Mouse (Mus musculus) embryonic facial prominence, embryonic 10.5 days (tissue): ENCODE data around the gene Gpr173. TPM values are rescaled to one million over a fixed set of nuclear protein-coding genes. Genes with fewer than 3 reads are reported as not detected.
A peak's percentile ranks its signal among the peaks of the same experiment; 100 is the strongest.

ENCODE experiments used
- DNase-seq: peaks from one replicate; pipeline ENCODE4 v3.0.0-alpha.2; 2017; ENCODE audit warnings: low spot score
- H3K27ac ChIP-seq: fragments of 300-500 bp; sonication (generic); replicated peaks from 2 replicates; pipeline ENCODE4 v1.5.1; 2016; ENCODE audit warnings: mild to moderate bottlenecking
- H3K27me3 ChIP-seq: fragments of 300-500 bp; sonication (generic); replicated peaks from 2 replicates; pipeline ENCODE4 v1.6.1; 2016; ENCODE audit warnings: low read depth, mild to moderate bottlenecking; ENCODE audit not compliant: poor library complexity, severe bottlenecking
- H3K36me3 ChIP-seq: fragments of 300-500 bp; sonication (generic); replicated peaks from 2 replicates; pipeline ENCODE4 v1.6.1; 2016; ENCODE audit warnings: mild to moderate bottlenecking, moderate library complexity
- H3K4me1 ChIP-seq: fragments of 300-500 bp; sonication (generic); 2 replicates; pipeline ENCODE4 v1.6.1; 2016
- H3K4me3 ChIP-seq: fragments of 300-500 bp; sonication (generic); 2 replicates; pipeline ENCODE4 v1.5.1; 2016; ENCODE audit warnings: mild to moderate bottlenecking, moderate library complexity
- H3K9me3 ChIP-seq: fragments of 300-500 bp; sonication (generic); 2 replicates; pipeline ENCODE4 v1.6.1; 2016; ENCODE audit warnings: mild to moderate bottlenecking
- WGBS: fragments of 180-500 bp; shearing (Covaris S2); methylation state at CpG from one replicate; pipeline ENCODE4 v1.1.7; 2016; 5-methylcytosine and 5-hydroxymethylcytosine counted together
- polyA plus RNA-seq: library from polyadenylated mRNA; unstranded; fragments of >200 nt; fragmentation: Nextera tagmentation; extraction: Ambion mirVana; gene quantifications from 2 replicates; pipeline ENCODE4 v1.2.1, GENCODE M21; 2016

The Gpr173 gene
- 4.2 and 4.9 TPM in 2 replicates for polyA plus RNA-seq

DNA sequence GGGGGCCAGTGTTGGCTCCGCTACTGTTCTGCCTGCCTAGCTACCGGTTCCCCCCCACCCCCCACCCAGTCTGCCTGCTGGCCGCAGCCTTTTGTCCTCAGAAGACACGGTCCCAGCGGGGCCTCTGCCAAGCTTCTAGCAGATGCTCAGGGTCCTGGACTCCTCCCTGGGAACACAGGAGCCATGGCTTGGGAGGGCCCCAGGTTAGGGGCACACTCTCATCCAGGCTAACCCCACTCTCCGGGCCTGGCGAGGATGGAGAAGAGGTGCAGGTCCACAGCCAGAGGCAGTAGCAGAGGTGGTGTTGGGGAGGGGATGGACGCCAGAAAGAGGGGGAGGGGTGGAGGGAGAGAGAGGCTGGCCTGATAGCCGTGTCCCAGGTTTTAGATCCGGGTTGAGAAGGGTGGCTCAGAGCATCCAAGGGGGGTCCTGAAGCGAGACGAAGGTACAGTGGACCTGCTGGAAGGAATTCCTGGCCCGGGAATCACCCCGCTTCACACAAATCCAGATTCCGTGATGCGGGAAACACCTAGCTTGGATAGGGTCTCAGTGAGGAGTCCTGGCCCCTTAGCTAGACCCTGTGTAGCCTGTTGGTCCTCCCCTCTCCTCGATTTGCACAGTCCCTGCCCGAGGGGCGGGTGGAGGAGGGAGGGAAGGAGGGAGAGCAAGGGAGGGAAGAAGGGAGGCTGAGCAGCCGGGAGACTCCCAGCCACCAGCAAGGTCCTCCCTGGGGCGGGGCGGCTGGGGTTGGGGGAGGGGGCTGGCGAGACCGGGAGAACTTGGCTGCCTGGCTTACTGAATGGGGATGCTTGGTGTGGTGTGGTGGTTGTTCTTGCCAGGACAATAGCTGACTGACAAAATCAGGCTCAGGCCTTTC lies at the start of gene Gpr173:
Gene Gpr173 (minus strand): TSS at position 308 of the 877 bp plus-strand sequence.
- Histone ChIP-seq H3K36me3 (no peaks in the 10 kb centered on the region), H3K27me3 (peaks cover 94% of the 10 kb centered on the region), H3K4me1 (peaks cover 19% of the 10 kb centered on the region), H3K27ac (peak within 1 kb of the TSS; percentile 91), H3K9me3 (no peaks in the 10 kb centered on the region), H3K4me3 (peak within 1 kb of the TSS; percentile 65)
- peak; percentile 87 for DNase-seq
- WGBS = 16% methylated on average over 23 of the region's 24 CpGs

DNA sequence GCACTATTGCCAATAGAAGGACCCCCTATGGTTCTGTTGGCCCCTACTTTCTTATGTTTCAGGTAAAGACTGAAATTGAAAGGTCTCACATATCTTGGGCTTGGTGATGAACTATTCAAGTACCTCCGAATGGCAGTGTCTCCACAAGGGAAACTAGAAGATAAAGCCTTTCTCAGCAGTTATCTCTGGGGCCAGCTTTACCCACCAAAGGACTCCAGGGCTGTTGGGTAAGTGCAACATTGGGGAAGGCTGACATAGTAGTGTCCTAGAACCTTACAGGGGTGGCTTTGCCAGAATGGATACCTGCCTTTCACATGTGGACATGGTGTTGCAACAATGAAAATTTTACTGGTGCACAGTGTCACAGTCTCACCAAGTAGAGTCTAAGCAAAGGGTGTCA lies 34.7 kb upstream of the Gpr173 start:
- H3K4me3 ChIP-seq = no peak overlapping the region
- 90% methylated on average over 1 of the region's 1 CpGs for WGBS
- no peaks in the 10 kb centered on the region for H3K4me1 ChIP-seq
- DNase-seq = no peak
- H3K36me3 ChIP-seq = no peaks in the 10 kb centered on the region
- peaks cover 93% of the 10 kb centered on the region for H3K27me3 ChIP-seq
- H3K27ac ChIP-seq = no peak overlapping the region
- H3K9me3 ChIP-seq = no peaks in the 10 kb centered on the region

DNA sequence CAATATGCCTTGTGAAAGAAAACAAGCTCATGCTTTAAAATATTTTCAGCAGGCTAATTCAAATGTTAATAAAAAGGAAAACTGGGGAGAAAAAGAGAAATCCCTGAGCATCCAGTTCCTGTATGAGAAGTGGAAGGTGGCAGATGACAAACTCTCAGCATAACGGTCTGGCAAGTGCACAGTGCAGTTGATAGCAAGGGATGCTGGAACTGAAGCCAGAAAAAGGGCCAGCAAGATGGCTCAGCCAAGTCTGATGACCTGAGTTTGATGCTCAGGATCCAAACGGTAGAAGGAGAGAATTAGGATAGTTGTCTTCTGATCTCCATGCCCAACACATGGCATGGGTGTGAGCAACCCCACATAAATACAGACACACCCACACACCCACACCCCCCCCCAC lies 31.6 kb upstream of the Gpr173 start:
- no peaks in the 10 kb centered on the region for H3K9me3 ChIP-seq
- 82% methylated on average over 2 of the region's 2 CpGs for WGBS
- H3K4me1 ChIP-seq = no peaks in the 10 kb centered on the region
- no peak overlapping the region for H3K27ac ChIP-seq
- no peak for DNase-seq
- H3K36me3 ChIP-seq = no peaks in the 10 kb centered on the region
- peaks cover 88% of the 10 kb centered on the region for H3K27me3 ChIP-seq
- no peak overlapping the region for H3K4me3 ChIP-seq

DNA sequence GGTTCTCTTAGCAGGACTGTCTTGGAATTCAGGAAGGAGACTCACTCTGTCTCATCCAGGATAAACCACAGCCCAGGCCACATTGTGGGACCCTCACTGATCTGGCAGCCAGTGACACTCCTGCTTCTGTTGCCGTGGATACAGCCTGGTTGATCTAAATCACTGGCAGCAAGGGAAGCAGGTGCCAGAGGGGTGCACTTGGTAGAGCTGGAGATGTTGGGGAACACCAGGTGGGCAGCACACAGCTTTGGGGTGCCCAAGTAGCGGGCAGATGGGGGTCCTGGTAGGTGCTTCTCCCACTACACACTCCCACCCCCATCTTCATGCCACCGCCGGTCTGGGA lies 479 bp downstream of the Gpr173 start:
- H3K27ac ChIP-seq = peak overlapping the region; percentile 91
- no peaks in the 10 kb centered on the region for H3K36me3 ChIP-seq
- H3K4me3 ChIP-seq = peak overlapping the region; percentile 65
- WGBS = 21% methylated on average over 4 of the region's 4 CpGs
- peaks cover 94% of the 10 kb centered on the region for H3K27me3 ChIP-seq
- H3K4me1 ChIP-seq = peaks cover 19% of the 10 kb centered on the region
- no peaks in the 10 kb centered on the region for H3K9me3 ChIP-seq
- peak; percentile 15 for DNase-seq

DNA sequence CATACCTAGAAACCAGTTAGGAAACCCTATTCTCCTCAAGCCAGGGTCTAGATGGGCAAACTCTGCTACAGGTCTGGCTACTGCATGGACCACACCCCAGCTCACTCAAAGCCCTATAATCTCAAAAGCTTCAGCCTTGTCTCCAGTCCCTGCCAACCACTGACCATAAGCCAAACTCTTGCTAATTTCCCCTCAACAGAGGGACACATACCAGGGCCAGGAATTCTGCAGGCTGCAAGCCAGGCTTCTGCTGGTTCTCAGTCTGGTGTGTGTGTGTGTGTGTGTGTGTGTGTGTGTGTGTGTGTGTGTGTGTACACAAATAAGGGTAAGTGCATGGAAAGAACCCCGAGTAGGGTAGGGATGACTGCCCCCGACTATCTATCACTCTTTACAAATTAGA lies 2.1 kb downstream of the Gpr173 start:
- Histone ChIP-seq H3K4me1 (peaks cover 19% of the 10 kb centered on the region), H3K27me3 (peaks cover 99% of the 10 kb centered on the region), H3K36me3 (no peaks in the 10 kb centered on the region), H3K27ac (no peak overlapping the region), H3K9me3 (no peaks in the 10 kb centered on the region), H3K4me3 (no peak overlapping the region)
- no peak for DNase-seq
- 63% methylated on average over 2 of the region's 2 CpGs for WGBS

DNA sequence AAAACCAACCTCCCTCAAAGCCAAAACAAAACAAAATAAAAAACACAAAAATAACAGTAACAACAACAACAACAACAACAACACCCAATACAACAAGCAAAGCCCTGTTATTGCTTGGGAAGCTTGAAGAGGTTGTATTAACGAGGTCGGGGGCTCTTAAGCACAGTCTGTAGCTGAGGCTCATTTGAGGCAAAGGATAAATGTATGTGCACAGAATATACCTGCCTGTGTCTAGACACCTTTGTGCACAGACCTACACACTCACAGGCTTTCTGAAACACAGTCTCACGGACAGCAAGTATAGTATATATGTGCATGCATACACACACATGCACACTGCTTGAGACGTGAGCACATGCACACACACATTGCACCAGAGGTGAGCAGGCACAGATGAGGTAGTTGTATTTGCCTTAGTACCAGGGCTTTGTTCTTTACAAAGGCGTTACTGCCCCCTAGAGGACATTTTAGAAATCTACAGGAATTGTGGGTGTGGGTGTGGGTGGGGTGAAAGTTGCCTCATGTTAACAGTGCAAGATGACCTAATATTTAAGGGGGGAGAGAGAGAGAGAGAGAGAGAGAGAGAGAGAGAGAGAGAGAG lies 15.9 kb downstream of the Gpr173 start:
- Histone ChIP-seq H3K4me1 (no peaks in the 10 kb centered on the region), H3K4me3 (no peak overlapping the region), H3K27me3 (peaks cover 96% of the 10 kb centered on the region), H3K36me3 (no peaks in the 10 kb centered on the region), H3K27ac (no peak overlapping the region), H3K9me3 (no peaks in the 10 kb centered on the region)
- DNase-seq = peak; percentile 32
- WGBS = 28% methylated on average over 5 of the region's 5 CpGs

DNA sequence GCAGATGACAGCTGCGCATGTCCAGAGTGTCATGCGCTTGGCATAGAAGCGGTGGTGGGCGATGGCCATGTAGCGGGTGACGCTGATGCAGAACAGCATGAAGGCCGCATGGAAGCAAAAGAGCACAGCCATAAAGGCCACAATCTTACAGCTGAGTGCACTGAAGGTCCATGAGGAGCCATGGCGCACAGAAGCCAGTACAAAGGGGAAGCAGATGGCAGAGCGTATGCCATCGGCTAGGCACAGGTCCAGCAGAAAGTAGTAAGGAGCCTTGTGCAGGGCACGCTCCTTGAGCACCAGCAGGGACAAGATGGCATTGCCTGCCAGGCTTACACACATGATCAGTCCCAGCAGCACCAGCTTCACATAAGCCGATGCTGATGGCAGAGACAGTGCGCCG lies 21.5 kb downstream of the Gpr173 start:
- no peak for DNase-seq
- H3K4me1 ChIP-seq = 0 out of 2 replicates have a peak, but pooled peaks cover 2% of the 10 kb centered on the region
- peaks cover 100% of the 10 kb centered on the region for H3K27me3 ChIP-seq
- WGBS = 94% methylated on average over 14 of the region's 14 CpGs
- H3K4me3 ChIP-seq = no peak overlapping the region
- H3K27ac ChIP-seq = no peak overlapping the region
- H3K9me3 ChIP-seq = no peaks in the 10 kb centered on the region
- H3K36me3 ChIP-seq = peaks cover 15% of the 10 kb centered on the region

DNA sequence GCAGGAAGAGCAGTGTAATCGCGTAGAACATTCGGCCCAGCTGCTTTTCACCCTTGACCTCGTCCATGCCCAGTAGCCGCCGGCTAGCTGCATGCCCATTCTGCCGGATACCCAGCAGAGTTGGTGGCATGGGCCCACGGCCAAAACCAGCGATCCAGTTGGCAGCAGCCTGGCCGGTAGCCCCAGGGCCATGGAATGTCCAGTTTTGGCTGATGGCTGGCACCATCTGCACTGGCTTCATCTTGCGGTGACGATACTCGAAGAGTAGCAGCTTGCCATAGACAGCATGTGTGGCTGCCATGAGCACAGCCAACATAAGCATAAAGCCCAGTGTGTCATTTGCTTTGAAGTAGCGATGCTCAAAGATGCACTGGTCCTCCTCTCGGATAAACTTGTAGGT lies 21.9 kb downstream of the Gpr173 start:
- peaks cover 100% of the 10 kb centered on the region for H3K27me3 ChIP-seq
- DNase-seq = no peak
- no peak overlapping the region for H3K27ac ChIP-seq
- WGBS = 92% methylated on average over 15 of the region's 15 CpGs
- 0 out of 2 replicates have a peak, but pooled peaks cover 2% of the 10 kb centered on the region for H3K4me1 ChIP-seq
- no peak overlapping the region for H3K4me3 ChIP-seq
- no peaks in the 10 kb centered on the region for H3K9me3 ChIP-seq
- peaks cover 15% of the 10 kb centered on the region for H3K36me3 ChIP-seq

DNA sequence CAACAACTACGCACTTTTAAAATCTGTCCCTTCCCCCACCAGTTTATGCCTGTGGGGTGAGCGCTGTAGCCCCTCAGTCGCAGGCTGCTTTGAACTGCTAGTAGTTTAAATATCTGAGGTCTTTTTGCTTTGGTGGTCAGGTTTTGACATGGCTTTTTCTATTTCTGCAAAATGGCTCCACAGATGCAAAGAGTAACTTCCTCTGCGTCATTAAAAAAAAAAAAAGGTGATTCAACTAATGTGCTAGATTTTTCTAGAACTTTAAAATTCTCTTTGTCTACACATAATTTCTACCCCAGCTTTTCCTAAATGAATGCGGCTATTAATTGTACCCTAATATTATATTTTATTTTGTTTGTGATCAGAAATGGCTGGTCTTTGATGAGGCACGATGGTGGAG lies 25.6 kb downstream of the Gpr173 start:
- WGBS = 32% methylated on average over 6 of the region's 6 CpGs
- peaks cover 42% of the 10 kb centered on the region for H3K36me3 ChIP-seq
- peak overlapping the region; percentile 74 for H3K4me3 ChIP-seq
- peak overlapping the region; percentile 89 for H3K27ac ChIP-seq
- no peaks in the 10 kb centered on the region for H3K9me3 ChIP-seq
- DNase-seq = no peak
- H3K27me3 ChIP-seq = peaks cover 100% of the 10 kb centered on the region
- H3K4me1 ChIP-seq = peaks cover 12% of the 10 kb centered on the region

DNA sequence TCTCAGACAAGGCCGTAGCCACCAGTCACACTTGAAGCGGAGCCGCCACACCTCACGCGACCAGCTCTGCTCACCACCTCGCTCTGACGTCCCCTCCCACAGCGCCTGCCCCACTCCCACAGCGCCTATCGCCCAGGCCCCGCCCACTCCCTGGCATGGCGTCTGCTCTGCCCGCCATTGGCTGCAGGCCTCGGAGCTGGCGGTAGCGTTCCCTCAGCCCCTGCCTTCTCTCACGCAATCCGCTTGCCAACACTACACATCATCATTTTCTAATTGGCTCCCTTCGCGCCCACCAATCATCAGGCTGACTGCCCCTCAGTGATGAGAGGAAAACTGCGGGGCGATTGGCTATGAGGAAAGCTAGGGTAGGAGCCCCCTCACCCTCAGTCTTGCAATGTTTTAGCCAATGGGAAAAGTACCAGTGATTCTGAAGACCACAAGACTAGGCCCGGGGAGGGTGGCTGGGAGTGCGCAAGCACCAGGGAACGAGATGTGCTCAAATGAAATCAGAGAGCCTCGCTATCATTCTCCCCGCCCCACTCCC lies 26.1 kb downstream of the Gpr173 start, which contains the start of gene Tspyl2:
Gene Tspyl2 (minus strand): TSS at position 68 of the 544 bp plus-strand sequence.
- Histone ChIP-seq H3K4me1 (peaks cover 16% of the 10 kb centered on the region), H3K27me3 (peaks cover 100% of the 10 kb centered on the region), H3K36me3 (peaks cover 47% of the 10 kb centered on the region), H3K4me3 (peak within 1 kb of the TSS; percentile 74), H3K9me3 (no peaks in the 10 kb centered on the region), H3K27ac (peak within 1 kb of the TSS; percentile 89)
- WGBS = 10% methylated on average over 25 of the region's 27 CpGs
- DNase-seq = peak; percentile 93

DNA sequence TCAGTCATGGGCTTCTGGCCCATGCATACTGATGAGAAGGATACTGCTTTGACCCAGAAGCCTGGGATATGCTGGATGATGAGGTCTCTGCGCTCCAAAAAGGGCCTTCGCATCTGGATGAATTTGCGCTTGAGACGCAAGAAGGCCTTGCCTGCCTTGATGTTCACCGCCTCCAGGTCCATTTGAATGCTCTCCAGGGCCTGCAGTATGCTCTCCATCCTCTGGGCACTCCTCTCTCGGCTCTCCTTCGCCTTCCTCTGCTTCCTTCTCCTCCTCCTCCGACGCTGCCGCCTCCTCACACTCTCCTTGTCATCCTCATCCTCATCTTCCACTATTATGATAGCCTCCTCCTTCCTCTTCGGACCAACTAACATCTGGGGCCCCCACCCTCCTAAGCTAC lies 27.0 kb downstream of the Gpr173 start:
- Histone ChIP-seq H3K4me1 (peaks cover 22% of the 10 kb centered on the region), H3K27ac (peak overlapping the region; percentile 89), H3K27me3 (peaks cover 100% of the 10 kb centered on the region), H3K36me3 (peaks cover 39% of the 10 kb centered on the region), H3K9me3 (no peaks in the 10 kb centered on the region), H3K4me3 (peak overlapping the region; percentile 74)
- 38% methylated on average over 11 of the region's 11 CpGs for WGBS
- DNase-seq = peak; percentile 28

DNA sequence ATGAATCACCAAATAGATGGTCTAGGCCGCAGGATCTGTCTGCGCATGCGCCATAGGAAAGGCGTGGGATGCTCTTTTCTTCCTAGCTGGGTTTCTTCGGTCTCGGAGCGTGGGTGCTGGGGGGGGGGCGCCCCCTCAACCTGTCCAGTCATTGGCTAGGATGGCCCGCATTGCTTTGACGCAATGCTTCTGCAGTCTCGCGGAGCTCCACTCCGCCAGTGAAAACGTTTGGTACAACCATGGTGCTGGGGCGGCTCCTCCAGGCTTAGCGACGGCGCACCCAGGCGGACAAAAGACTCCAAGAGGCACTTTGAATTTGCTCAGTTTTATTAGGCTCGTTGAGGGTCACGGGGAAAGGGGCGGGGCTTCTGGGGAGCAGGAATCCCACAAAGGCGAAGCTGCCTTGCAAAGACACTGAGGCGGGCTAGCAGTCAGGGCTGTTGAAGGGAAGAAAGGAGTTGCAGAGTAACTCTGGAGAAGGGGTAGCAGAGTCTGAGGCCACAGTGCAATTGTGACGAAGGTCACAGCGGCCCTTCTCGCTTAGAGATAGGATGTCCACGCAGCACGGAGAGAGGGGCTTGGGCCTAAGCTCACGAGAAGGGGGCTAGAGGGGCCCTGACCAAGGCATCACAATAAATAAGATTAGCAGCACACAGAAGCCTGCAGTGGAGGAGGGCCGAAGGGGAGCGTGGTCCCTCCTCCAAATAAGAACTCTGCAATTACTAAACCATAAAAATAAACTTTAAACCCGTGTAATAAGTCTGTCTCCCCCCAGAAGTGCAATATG lies 31.8 kb downstream of the Gpr173 start:
- H3K9me3 ChIP-seq = no peaks in the 10 kb centered on the region
- peaks cover 79% of the 10 kb centered on the region for H3K27me3 ChIP-seq
- H3K36me3 ChIP-seq = peaks cover 32% of the 10 kb centered on the region
- peaks cover 20% of the 10 kb centered on the region for H3K4me1 ChIP-seq
- peak; percentile 91 for DNase-seq
- H3K27ac ChIP-seq = peak overlapping the region; percentile 92
- H3K4me3 ChIP-seq = peak overlapping the region; percentile 50
- 13% methylated on average over 33 of the region's 33 CpGs for WGBS
